Mouse (Mus musculus) neutrophil, adult 65 days (primary cell): ENCODE measurements around the gene Ifi206. TPM values are rescaled to one million over a fixed set of nuclear protein-coding genes. Genes with fewer than 3 reads are reported as not detected.

Source experiments
- total RNA-seq: library from RNA; stranded (reverse); gene quantifications from 2 replicates; pipeline ENCODE4 v1.2.4, GENCODE M21; 2023

Ifi206 gene
- 0.66 and 3.1 TPM in 2 replicates for total RNA-seq

DNA sequence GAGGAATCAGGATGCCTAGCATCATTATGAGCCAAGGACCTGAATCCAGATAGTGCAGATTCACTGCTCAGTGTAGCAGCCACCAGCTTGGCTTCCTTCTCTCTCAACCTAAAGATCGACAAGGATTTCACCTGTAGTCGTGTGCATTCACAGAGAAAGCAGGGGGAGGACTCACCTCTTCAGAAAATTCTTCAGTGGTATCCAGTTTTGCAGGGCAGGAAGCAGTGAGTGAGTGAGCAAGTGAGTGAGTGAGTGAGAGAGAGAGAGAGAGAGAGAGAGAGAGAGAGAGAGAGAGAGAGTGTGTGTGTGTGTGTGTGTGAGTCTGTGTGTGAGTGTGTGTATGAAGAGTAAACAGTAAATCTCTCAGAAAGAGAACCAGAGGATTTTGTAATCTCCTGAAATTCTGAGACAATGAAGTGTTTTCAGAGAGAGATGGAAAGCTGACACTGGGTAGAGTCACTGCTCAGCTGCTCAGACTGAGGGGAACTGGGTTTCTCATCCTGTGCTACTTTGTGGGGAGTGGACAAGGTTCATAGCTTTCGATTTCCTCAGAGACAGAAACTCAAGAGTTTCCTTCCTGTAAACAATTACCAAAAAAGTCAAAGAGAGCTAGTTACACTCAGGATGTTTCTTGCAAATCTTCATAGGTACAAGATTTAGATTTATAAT is at the start of gene Ifi206:
Gene Ifi206, minus strand, starts transcription at position 230 of the 669 bp plus-strand sequence.

DNA sequence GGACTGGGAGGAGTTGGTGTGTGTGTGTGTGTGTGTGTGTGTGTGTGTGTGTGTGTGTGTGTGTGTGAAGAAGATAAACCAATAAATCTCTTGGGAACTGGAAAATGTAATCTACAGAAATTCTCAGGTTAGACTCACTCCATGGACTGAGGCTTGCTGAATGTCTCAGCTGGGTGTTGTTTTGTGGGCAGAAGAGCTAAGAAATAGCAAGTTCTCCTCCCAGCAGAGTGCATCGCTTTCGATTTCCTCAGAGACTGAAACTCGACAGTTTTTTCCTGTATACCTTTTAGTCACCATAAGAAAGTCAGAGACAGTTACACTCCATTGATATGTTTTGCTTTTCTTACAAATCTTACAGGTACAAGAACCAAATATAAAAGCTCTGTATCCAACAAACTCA is 45.0 kb upstream of the Ifi206 start, which contains the start of gene Ifi214:
Gene Ifi214, minus strand, starts transcription at position 167 of the 400 bp plus-strand sequence.

Other genes starting within 250 kb of the Ifi206 start
- gene Olfr418, start 225.0 kb downstream of the Ifi206 start, total RNA-seq = not detected in 2 replicates
- gene Mptx2, start 213.3 kb downstream of the Ifi206 start, total RNA-seq = not detected in 2 replicates
- not detected in 2 replicates for gene Ackr1, start 157.3 kb downstream of the Ifi206 start, total RNA-seq
- 44.3 and 65.2 TPM in 2 replicates for gene Aim2, start 140.2 kb downstream of the Ifi206 start, total RNA-seq
- gene Cadm3, start 123.3 kb downstream of the Ifi206 start, total RNA-seq = 0.75 and 0.82 TPM in 2 replicates
- gene Ifi214, start 44.9 kb upstream of the Ifi206 start, total RNA-seq = 0.16 TPM in 1 of 2 replicates, not detected in the other
- 2.6 and 5.1 TPM in 2 replicates for gene Ifi213, start 108.2 kb upstream of the Ifi206 start, total RNA-seq
- 17.1 and 24.6 TPM in 2 replicates for gene Ifi209, start 139.9 kb upstream of the Ifi206 start, total RNA-seq
- gene Ifi208, start 182.6 kb upstream of the Ifi206 start, total RNA-seq = 0.60 and 1.0 TPM in 2 replicates